Mouse (Mus musculus) midbrain, embryonic 11.5 days (tissue): ENCODE measurements around the gene Dlg2. TPM values are rescaled to one million over a fixed set of nuclear protein-coding genes. Genes with fewer than 3 reads are reported as not detected.
A peak's percentile ranks its signal among the peaks of the same experiment; 100 is the strongest.

Experiments used
- ATAC-seq: fragments of 200-750 bp; cut with Nextera tagmentation; 2 replicates; pipeline ENCODE4 v1.8.0; 2017; ENCODE audit warnings: moderate TSS enrichment, moderate library complexity; ENCODE audit not compliant: low FRiP score
- DNase-seq: peaks from one replicate; pipeline ENCODE4 v3.0.0; 2015; ENCODE audit warnings: low spot score; ENCODE audit errors: missing footprints
- H3K27ac ChIP-seq: fragments of 300-500 bp; sonication (generic); 2 replicates; pipeline ENCODE4 v1.5.1; 2014; ENCODE audit warnings: low read depth, low read length
- H3K27me3 ChIP-seq: fragments of 300-500 bp; sonication (generic); 2 replicates; pipeline ENCODE4 v1.6.1; 2014; ENCODE audit warnings: mild to moderate bottlenecking, low read length, moderate library complexity, mixed read lengths; ENCODE audit not compliant: control insufficient read depth, insufficient read depth
- H3K36me3 ChIP-seq: fragments of 300-500 bp; sonication (generic); 2 replicates; pipeline ENCODE4 v1.6.1; 2014; ENCODE audit warnings: mild to moderate bottlenecking, low read length, moderate library complexity, mixed read lengths; ENCODE audit not compliant: control insufficient read depth, insufficient read depth
- H3K4me1 ChIP-seq: fragments of 300-500 bp; sonication (generic); 2 replicates; pipeline ENCODE4 v1.6.1; 2014; ENCODE audit warnings: low read length; ENCODE audit not compliant: control insufficient read depth, insufficient read depth
- H3K4me2 ChIP-seq: fragments of 300-500 bp; sonication (generic); 2 replicates; pipeline ENCODE4 v1.6.1; 2014; ENCODE audit warnings: mild to moderate bottlenecking, moderate library complexity
- H3K4me3 ChIP-seq: fragments of 300-500 bp; sonication (generic); 2 replicates; pipeline ENCODE4 v1.5.1; 2014; ENCODE audit warnings: low read depth, low read length
- H3K9ac ChIP-seq: fragments of 300-500 bp; sonication (generic); 2 replicates; pipeline ENCODE4 v1.6.1; 2014; ENCODE audit warnings: low read length
- H3K9me3 ChIP-seq: fragments of 300-500 bp; sonication (generic); 2 replicates; pipeline ENCODE4 v1.6.1; 2016; ENCODE audit warnings: low read length; ENCODE audit not compliant: control insufficient read depth
- WGBS: fragments of 180-500 bp; shearing (Covaris S2); extraction: QIAGEN DNeasy Blood & Tissue Kit; methylation state at CpG from one replicate; pipeline ENCODE4 v1.1.7; 2014; 5-methylcytosine and 5-hydroxymethylcytosine counted together
- polyA plus RNA-seq: library from polyadenylated mRNA; unstranded; fragments of >200 nt; fragmentation: Nextera tagmentation; extraction: Ambion mirVana; gene quantifications from 2 replicates; pipeline ENCODE4 v1.2.1, GENCODE M21; 2014

The Dlg2 gene
- polyA plus RNA-seq, 1 experiment from 2014 or later: 1.8 TPM

- DNase-seq (peak; percentile 74), ATAC-seq (no peak)
- Histone ChIP-seq H3K9me3 (no peaks in the 10 kb centered on the region), H3K4me2 (no peak overlapping the region), H3K36me3 (no peaks in the 10 kb centered on the region), H3K4me1 (peaks cover 2% of the 10 kb centered on the region; the same call in 1 of the 2 replicates), H3K9ac (no peak overlapping the region), H3K4me3 (no peak overlapping the region), H3K27me3 (no peaks in the 10 kb centered on the region), H3K27ac (no peak overlapping the region)
- 70% methylated on average over 13 of the region's 13 CpGs for WGBS
Observed at GRCm38 (mm10) chr7:92322342-92323069, 1846.0 kb downstream of the Dlg2 start.

GRCm38 (mm10) chr7:92323710-92324109, 1847.2 kb downstream of the Dlg2 start:
- no peak overlapping the region for H3K4me2 ChIP-seq
- H3K9ac ChIP-seq: no peak overlapping the region
- H3K4me3 ChIP-seq: no peak overlapping the region
- H3K27me3 ChIP-seq: no peaks in the 10 kb centered on the region
- no peak overlapping the region for H3K27ac ChIP-seq
- no peaks in the 10 kb centered on the region for H3K9me3 ChIP-seq
- ATAC-seq (peak; percentile 81; the same call in 1 of the 2 replicates), DNase-seq (peak; percentile 85)
- WGBS: 39% methylated on average over 4 of the region's 4 CpGs
- H3K4me1 ChIP-seq: peaks cover 2% of the 10 kb centered on the region; the same call in 1 of the 2 replicates
- H3K36me3 ChIP-seq: no peaks in the 10 kb centered on the region

DNA sequence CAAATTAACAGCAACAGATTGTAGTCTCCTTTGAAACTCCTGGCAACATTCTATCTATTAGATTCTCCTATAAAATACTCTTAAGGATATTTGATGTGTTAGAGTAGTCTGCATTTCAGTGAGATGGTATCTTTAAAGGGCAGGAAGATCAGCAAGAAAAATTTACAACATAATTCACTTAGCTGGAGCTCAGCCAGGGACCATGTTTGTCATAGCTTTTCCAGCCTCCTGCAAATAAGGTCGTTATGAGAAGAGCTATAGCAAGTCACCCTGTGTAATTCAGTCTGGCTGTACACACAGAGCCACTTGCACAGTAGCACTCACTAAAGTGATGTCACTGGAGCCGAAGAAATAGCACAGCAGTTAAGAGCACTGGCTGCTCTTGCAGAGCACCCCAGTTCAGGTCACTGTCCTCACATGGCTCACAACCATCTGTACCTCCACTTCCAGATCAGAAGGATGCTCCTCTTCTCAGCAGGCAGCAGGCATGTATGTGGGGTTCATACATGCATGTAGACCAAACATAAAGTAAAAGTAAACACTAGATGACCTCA, 1850.9 kb downstream of the Dlg2 start:
- H3K4me2 ChIP-seq: no peak overlapping the region
- no peaks in the 10 kb centered on the region for H3K9me3 ChIP-seq
- DNase-seq (no peak), ATAC-seq (no peak)
- WGBS: 60% methylated on average over 2 of the region's 2 CpGs
- H3K4me3 ChIP-seq: no peak overlapping the region
- H3K4me1 ChIP-seq: peaks cover under 1% of the 10 kb centered on the region; the same call in 1 of the 2 replicates
- H3K27ac ChIP-seq: no peak overlapping the region
- H3K36me3 ChIP-seq: no peaks in the 10 kb centered on the region
- H3K27me3 ChIP-seq: no peaks in the 10 kb centered on the region
- no peak overlapping the region for H3K9ac ChIP-seq

DNA sequence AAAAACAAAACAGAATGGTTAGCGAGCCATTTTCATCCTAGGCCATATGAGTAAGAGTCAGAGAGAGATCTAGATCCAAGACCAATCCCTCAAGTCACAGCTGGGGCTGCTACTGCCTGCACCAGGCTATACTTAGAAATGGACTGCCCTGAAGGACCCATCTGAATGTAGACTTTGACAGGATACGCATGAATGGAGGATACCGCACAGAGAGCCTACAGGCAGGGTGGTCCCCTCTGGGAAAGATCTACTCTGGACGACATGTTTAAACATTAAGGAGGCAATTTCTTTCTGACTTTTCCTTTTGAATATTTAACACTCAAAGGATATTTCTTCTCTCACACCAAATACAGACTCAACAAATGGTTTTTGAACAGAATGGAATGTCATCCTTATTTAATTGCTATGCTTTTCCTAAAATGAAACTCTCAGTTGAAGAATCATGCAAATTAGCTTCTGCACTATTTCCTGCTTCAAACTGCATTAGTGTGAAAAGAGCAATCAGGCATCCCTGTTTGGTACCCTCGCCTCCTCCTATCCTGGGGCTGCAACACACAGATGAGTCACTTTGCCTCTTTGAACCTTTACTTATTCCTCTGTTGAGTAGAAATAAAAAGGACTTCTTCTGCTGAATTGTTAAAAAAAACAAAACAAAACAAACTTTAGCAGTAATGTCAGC, 1856.9 kb downstream of the Dlg2 start:
- no peaks in the 10 kb centered on the region for H3K36me3 ChIP-seq
- no peak overlapping the region for H3K9ac ChIP-seq
- H3K27me3 ChIP-seq: no peaks in the 10 kb centered on the region
- WGBS: 81% methylated on average over 5 of the region's 5 CpGs
- no peaks in the 10 kb centered on the region for H3K9me3 ChIP-seq
- no peak overlapping the region for H3K27ac ChIP-seq
- H3K4me1 ChIP-seq: no peaks in the 10 kb centered on the region
- no peak for DNase-seq
- no peak for ATAC-seq
- H3K4me2 ChIP-seq: no peak overlapping the region
- no peak overlapping the region for H3K4me3 ChIP-seq

GRCm38 (mm10) chr7:92356542-92356941, 1880.1 kb downstream of the Dlg2 start:
- 83% methylated on average over 3 of the region's 3 CpGs for WGBS
- ATAC-seq (no peak), DNase-seq (no peak)
- H3K27ac ChIP-seq: no peak overlapping the region
- no peak overlapping the region for H3K4me2 ChIP-seq
- H3K4me3 ChIP-seq: no peak overlapping the region
- H3K36me3 ChIP-seq: no peaks in the 10 kb centered on the region
- no peaks in the 10 kb centered on the region for H3K27me3 ChIP-seq
- H3K9me3 ChIP-seq: no peaks in the 10 kb centered on the region
- H3K4me1 ChIP-seq: no peaks in the 10 kb centered on the region
- H3K9ac ChIP-seq: no peak overlapping the region

DNA sequence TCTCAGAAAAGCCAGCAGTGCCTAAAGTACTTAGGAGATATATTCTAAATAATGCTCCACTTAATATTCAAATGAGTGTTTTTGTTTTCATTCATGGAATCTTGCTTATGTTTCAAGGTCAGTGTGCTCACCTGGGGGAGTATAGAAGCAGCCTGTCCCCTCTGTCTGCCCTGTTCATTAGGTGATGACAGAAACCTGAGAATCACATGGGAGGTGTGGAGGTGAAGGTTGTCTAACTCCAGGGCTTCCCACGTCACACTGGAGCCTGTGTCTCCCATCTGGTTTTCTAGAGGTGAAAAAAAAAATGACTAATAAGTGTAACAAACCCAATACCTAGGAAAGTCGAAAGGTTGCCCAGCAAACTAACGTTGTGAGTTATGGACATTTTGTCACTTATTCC, 1886.9 kb downstream of the Dlg2 start:
- no peak for DNase-seq
- H3K27ac ChIP-seq: no peak overlapping the region
- H3K9ac ChIP-seq: no peak overlapping the region
- no peak overlapping the region for H3K4me3 ChIP-seq
- H3K4me2 ChIP-seq: no peak overlapping the region
- H3K36me3 ChIP-seq: no peaks in the 10 kb centered on the region
- H3K4me1 ChIP-seq: no peaks in the 10 kb centered on the region
- no peaks in the 10 kb centered on the region for H3K27me3 ChIP-seq
- no peak for ATAC-seq
- WGBS: 84% methylated on average over 3 of the region's 3 CpGs
- no peaks in the 10 kb centered on the region for H3K9me3 ChIP-seq

DNA sequence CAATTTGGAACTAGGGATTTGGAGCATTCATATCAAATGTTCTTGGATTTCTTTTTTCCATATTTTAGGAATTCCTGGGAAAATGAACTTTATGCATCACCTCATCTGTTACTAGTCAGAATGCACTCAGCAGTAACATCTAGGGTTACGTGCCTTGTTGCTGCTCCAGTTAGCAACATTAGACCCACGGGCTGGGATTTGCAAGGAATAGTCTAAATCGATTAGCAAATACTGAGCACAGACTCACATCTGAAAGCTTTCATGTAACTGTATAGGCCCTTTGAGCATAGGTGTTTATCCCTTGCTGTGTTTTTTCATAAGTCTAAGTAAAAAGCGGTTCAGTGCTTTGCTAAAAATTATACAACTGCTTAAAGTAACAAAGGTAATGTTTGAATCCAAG, 1887.3 kb downstream of the Dlg2 start:
- ATAC-seq (no peak), DNase-seq (no peak)
- Histone ChIP-seq H3K9ac (no peak overlapping the region), H3K36me3 (no peaks in the 10 kb centered on the region), H3K27ac (no peak overlapping the region), H3K9me3 (no peaks in the 10 kb centered on the region), H3K4me2 (no peak overlapping the region), H3K27me3 (no peaks in the 10 kb centered on the region), H3K4me3 (no peak overlapping the region), H3K4me1 (no peaks in the 10 kb centered on the region)
- WGBS: 90% methylated on average over 4 of the region's 4 CpGs

DNA sequence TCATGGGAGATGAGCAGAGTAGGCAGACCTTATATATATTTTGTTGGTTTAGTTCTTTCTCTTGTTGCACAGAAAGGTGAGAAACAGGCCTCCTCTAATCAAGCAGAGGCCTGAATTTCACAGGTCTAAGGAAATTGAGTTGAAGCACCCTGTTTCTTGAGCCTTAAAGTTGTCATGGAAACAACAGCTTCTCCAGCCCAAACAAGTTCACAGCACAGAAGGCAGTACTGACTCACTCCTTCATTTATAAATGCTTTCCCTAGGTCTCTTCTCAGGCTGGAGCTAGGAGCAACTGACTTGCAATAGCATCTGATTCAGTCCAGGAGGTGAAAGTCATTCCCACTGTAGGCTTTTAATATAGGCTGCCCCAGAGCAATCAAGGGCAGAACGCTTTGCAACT, 1890.6 kb downstream of the Dlg2 start:
- Histone ChIP-seq H3K4me2 (no peak overlapping the region), H3K4me3 (no peak overlapping the region), H3K4me1 (no peaks in the 10 kb centered on the region), H3K27ac (no peak overlapping the region), H3K9ac (no peak overlapping the region), H3K9me3 (no peaks in the 10 kb centered on the region), H3K27me3 (no peaks in the 10 kb centered on the region), H3K36me3 (no peaks in the 10 kb centered on the region)
- 93% methylated on average over 1 of the region's 1 CpGs for WGBS
- ATAC-seq: no peak
- DNase-seq: no peak

GRCm38 (mm10) chr7:92370521-92370920, 1894.0 kb downstream of the Dlg2 start:
- Histone ChIP-seq H3K4me1 (no peaks in the 10 kb centered on the region), H3K27ac (no peak overlapping the region), H3K36me3 (no peaks in the 10 kb centered on the region), H3K9me3 (no peaks in the 10 kb centered on the region), H3K9ac (no peak overlapping the region), H3K27me3 (no peaks in the 10 kb centered on the region), H3K4me3 (no peak overlapping the region), H3K4me2 (no peak overlapping the region)
- ATAC-seq (no peak), DNase-seq (no peak)
